In the genomic region with DNA sequence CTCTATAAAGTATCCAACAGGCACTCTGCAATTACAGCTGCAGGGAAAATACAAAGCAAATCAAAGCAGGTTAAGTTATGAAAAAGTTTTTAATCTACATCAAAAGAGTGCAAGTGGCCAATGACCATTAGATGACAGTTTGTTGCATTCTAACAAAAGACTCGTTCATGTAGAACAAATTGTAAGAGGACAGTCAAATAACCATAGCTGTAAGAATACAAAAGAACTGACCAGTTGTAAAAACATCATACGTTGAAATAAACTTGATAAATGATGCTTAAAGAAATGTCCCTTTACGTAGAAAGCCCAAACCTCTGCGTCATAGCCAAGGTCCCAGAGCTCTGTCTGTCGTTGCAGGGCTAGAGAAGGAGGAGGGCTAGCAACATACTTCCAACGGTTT, we compare ENCODE assay signal across 16 mouse cellular contexts.
"Had no signal": no experiment of that assay in that cellular context is flagged by ENCODE, and none has a peak within 500 bp of the region (broad histone marks: within the 10 kb centered on the region; RNA-seq: fewer than 3 reads in every experiment).

No protein-coding gene starts in this region.

- DNase-seq: heart, postnatal 10 days; heart, postnatal 14 days; heart, postnatal 36 days; heart, postnatal 4 days; kidney, adult 11 months; kidney, adult 18-20 months; kidney, adult 2 months; kidney, adult 8-10 months; kidney, adult 9 months; kidney, postnatal 10 days; kidney, postnatal 14 days; kidney, postnatal 25 days; kidney, postnatal 36 days; kidney, postnatal 4 days; layer of hippocampus, adult 9-11 months; layer of hippocampus, postnatal 36 days had no signal
